Mouse (Mus musculus): Measurements from ENCODE around the gene Pthlh. TPM values are rescaled to one million over a fixed set of nuclear protein-coding genes. Genes with fewer than 3 reads are reported as not detected.

Pthlh gene
- polyA plus RNA-seq, 1 experiment from 2014 or later, result 13.1 TPM

- Histone ChIP-seq H3K4me2 (no peak overlapping the region), H3K4me3 (ENCODE audit: low read depth, low read length) (no peak overlapping the region), H3K9ac (no peak overlapping the region), H3K9me3 (ENCODE audit: low read depth, low read length) (no peaks in the 10 kb centered on the region), H3K4me1 (ENCODE audit: insufficient read depth) (no peaks in the 10 kb centered on the region), H3K27ac (ENCODE audit: low read depth) (no peak overlapping the region), H3K27me3 (ENCODE audit: insufficient read depth, low read length) (peaks cover 15% of the 10 kb centered on the region; the same call in 1 of the 2 replicates), H3K36me3 (ENCODE audit: insufficient read depth) (no peaks in the 10 kb centered on the region)
- 2% methylated on average over 19 of the region's 19 CpGs for WGBS
- TF ChIP-seq CTCF (IDR thresholded peaks at IDR 0.05; ENCODE audit: low read depth), result 0 out of 2 replicates have a peak, but pooled peaks have one; percentile 6
- peak; percentile 68; the same call in 1 of the 2 replicates for ATAC-seq (ENCODE audit: insufficient read depth)
- peak; percentile 87 for DNase-seq
These were observed 4.3 kb upstream of the Pthlh start for GRCm38 (mm10) chr6:147268143-147268790.

- no peaks in the 10 kb centered on the region for H3K4me1 ChIP-seq (ENCODE audit: insufficient read depth)
- ATAC-seq (ENCODE audit: insufficient read depth) (no peak), DNase-seq (no peak)
- H3K9me3 ChIP-seq (ENCODE audit: low read depth, low read length), result no peaks in the 10 kb centered on the region
- peaks cover 27% of the 10 kb centered on the region for H3K27me3 ChIP-seq (ENCODE audit: insufficient read depth, low read length)
- no peak for TF ChIP-seq CTCF (IDR thresholded peaks at IDR 0.05; ENCODE audit: low read depth)
- 75% methylated on average over 6 of the region's 6 CpGs for WGBS
- H3K9ac ChIP-seq, result no peak overlapping the region
- no peak overlapping the region for H3K27ac ChIP-seq (ENCODE audit: low read depth)
- H3K4me3 ChIP-seq (ENCODE audit: low read depth, low read length), result no peak overlapping the region
- H3K4me2 ChIP-seq, result no peak overlapping the region
- no peaks in the 10 kb centered on the region for H3K36me3 ChIP-seq (ENCODE audit: insufficient read depth)
These were observed 2.5 kb upstream of the Pthlh start for GRCm38 (mm10) chr6:147266466-147266865.

DNA sequence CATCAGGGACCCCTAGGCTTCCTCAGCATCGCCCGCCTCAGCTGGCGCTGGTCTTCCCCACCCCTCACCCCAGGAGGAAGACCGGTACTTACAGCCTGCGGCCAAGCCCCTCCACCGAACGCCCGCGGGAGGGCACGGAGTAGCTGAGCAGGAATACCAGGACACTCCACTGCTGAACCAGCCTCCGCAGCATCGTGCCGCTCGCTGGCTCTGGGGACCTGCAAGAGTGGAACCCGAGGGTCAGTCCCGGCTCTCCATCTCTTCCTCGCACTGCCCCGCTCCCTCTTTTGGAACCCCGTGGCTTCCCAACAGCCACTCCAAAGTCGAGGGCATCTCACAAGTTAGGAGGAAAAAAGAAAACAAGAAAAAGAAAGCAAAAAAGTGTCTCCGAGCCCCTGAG is 805 bp downstream of the Pthlh start:
- Histone ChIP-seq H3K4me3 (ENCODE audit: low read depth, low read length) (peak overlapping the region; percentile 49), H3K27ac (ENCODE audit: low read depth) (no peak overlapping the region), H3K27me3 (ENCODE audit: insufficient read depth, low read length) (peaks cover 27% of the 10 kb centered on the region), H3K4me2 (peak overlapping the region; percentile 72), H3K36me3 (ENCODE audit: insufficient read depth) (no peaks in the 10 kb centered on the region), H3K9ac (peak overlapping the region; percentile 51), H3K4me1 (ENCODE audit: insufficient read depth) (no peaks in the 10 kb centered on the region), H3K9me3 (ENCODE audit: low read depth, low read length) (no peaks in the 10 kb centered on the region)
- DNase-seq (peak; percentile 34), ATAC-seq (ENCODE audit: insufficient read depth) (0 out of 2 replicates have a peak, but pooled peaks have one; percentile 14)
- TF ChIP-seq CTCF (IDR thresholded peaks at IDR 0.05; ENCODE audit: low read depth), result no peak
- WGBS, result under 1% methylated on average over 21 of the region's 21 CpGs

DNA sequence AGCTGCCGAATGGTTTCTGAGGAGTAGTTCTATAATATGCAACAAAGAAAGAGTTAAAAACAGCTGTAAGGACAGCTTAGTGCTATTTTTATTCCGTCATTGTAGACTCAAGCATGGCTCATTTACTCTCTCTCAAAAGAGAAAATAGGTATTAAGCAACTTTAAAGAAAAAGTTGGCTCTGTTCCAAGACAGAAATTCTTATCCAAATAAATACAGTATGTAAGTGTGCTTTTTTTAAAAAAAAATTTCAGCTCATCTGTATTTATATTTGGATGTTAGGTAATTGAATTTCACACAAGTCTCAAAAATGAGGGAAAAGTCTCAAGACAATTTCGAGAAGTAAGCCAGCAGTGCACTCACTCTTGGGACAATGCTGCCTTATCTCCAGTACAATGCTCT is 2.4 kb downstream of the Pthlh start:
- no peaks in the 10 kb centered on the region for H3K4me1 ChIP-seq (ENCODE audit: insufficient read depth)
- H3K9me3 ChIP-seq (ENCODE audit: low read depth, low read length), result no peaks in the 10 kb centered on the region
- peak; percentile 67 for DNase-seq
- no peak overlapping the region for H3K9ac ChIP-seq
- H3K4me3 ChIP-seq (ENCODE audit: low read depth, low read length), result peak overlapping the region; percentile 49
- peak overlapping the region; percentile 72 for H3K4me2 ChIP-seq
- ATAC-seq (ENCODE audit: insufficient read depth), result no peak
- no peaks in the 10 kb centered on the region for H3K36me3 ChIP-seq (ENCODE audit: insufficient read depth)
- TF ChIP-seq CTCF (IDR thresholded peaks at IDR 0.05; ENCODE audit: low read depth), result no peak
- H3K27ac ChIP-seq (ENCODE audit: low read depth), result no peak overlapping the region
- WGBS, result 20% methylated on average over 3 of the region's 3 CpGs
- H3K27me3 ChIP-seq (ENCODE audit: insufficient read depth, low read length), result peaks cover 21% of the 10 kb centered on the region

DNA sequence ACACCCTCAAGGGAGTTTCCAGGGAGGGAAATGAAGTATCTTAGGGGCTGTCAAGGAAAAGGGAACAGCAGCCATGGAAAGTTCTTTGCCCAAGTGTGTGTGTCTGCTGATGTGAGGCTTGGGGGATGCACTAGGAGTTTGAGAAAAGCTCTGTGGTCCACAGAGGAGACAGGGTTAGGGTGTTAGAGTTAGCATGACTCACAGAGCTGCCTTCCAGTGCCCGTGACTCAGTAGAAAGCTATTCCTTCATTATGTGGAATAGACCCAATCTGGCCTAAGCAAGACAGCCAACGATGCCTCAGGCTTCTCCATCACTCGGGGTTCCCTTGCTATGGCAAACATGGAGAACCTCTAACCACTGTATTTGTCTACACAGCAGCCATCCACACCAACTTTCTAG is 3.2 kb downstream of the Pthlh start:
- Histone ChIP-seq H3K9me3 (ENCODE audit: low read depth, low read length) (no peaks in the 10 kb centered on the region), H3K27me3 (ENCODE audit: insufficient read depth, low read length) (peaks cover 21% of the 10 kb centered on the region), H3K4me1 (ENCODE audit: insufficient read depth) (no peaks in the 10 kb centered on the region), H3K27ac (ENCODE audit: low read depth) (no peak overlapping the region), H3K36me3 (ENCODE audit: insufficient read depth) (no peaks in the 10 kb centered on the region), H3K4me3 (ENCODE audit: low read depth, low read length) (no peak overlapping the region), H3K4me2 (peak overlapping the region; percentile 72), H3K9ac (no peak overlapping the region)
- WGBS, result 71% methylated on average over 3 of the region's 3 CpGs
- TF ChIP-seq CTCF (IDR thresholded peaks at IDR 0.05; ENCODE audit: low read depth), result no peak
- DNase-seq (no peak), ATAC-seq (ENCODE audit: insufficient read depth) (no peak)

GRCm38 (mm10) chr6:147247782-147248181 is 16.2 kb downstream of the Pthlh start:
- no peaks in the 10 kb centered on the region for H3K4me1 ChIP-seq (ENCODE audit: insufficient read depth)

GRCm38 (mm10) chr6:147244294-147244693 is 19.7 kb downstream of the Pthlh start:
- Histone ChIP-seq H3K27me3 (ENCODE audit: insufficient read depth, low read length) (no peaks in the 10 kb centered on the region), H3K4me2 (no peak overlapping the region), H3K36me3 (ENCODE audit: insufficient read depth) (no peaks in the 10 kb centered on the region), H3K27ac (ENCODE audit: low read depth) (no peak overlapping the region), H3K4me3 (ENCODE audit: low read depth, low read length) (no peak overlapping the region), H3K4me1 (ENCODE audit: insufficient read depth) (no peaks in the 10 kb centered on the region), H3K9me3 (ENCODE audit: low read depth, low read length) (no peaks in the 10 kb centered on the region), H3K9ac (no peak overlapping the region)
- ATAC-seq (ENCODE audit: insufficient read depth) (no peak), DNase-seq (no peak)
- peak; percentile 40; the same call in 1 of the 2 replicates for TF ChIP-seq CTCF (IDR thresholded peaks at IDR 0.05; ENCODE audit: low read depth)

More at GRCm38 (mm10) chr6:147247782-147248181, 16.2 kb downstream of the Pthlh start:
- WGBS, result 66% methylated on average over 3 of the region's 3 CpGs
- no peaks in the 10 kb centered on the region for H3K9me3 ChIP-seq (ENCODE audit: low read depth, low read length)
- no peak overlapping the region for H3K27ac ChIP-seq (ENCODE audit: low read depth)
- DNase-seq (no peak), ATAC-seq (ENCODE audit: insufficient read depth) (no peak)
- TF ChIP-seq CTCF (IDR thresholded peaks at IDR 0.05; ENCODE audit: low read depth), result no peak
- no peak overlapping the region for H3K4me3 ChIP-seq (ENCODE audit: low read depth, low read length)
- H3K27me3 ChIP-seq (ENCODE audit: insufficient read depth, low read length), result no peaks in the 10 kb centered on the region
- H3K36me3 ChIP-seq (ENCODE audit: insufficient read depth), result no peaks in the 10 kb centered on the region
- H3K9ac ChIP-seq, result no peak overlapping the region
- H3K4me2 ChIP-seq, result no peak overlapping the region

All from lung, embryonic 14.5 days (tissue).